Mouse (Mus musculus): ENCODE results near the gene Sync.

The Sync gene

DNA sequence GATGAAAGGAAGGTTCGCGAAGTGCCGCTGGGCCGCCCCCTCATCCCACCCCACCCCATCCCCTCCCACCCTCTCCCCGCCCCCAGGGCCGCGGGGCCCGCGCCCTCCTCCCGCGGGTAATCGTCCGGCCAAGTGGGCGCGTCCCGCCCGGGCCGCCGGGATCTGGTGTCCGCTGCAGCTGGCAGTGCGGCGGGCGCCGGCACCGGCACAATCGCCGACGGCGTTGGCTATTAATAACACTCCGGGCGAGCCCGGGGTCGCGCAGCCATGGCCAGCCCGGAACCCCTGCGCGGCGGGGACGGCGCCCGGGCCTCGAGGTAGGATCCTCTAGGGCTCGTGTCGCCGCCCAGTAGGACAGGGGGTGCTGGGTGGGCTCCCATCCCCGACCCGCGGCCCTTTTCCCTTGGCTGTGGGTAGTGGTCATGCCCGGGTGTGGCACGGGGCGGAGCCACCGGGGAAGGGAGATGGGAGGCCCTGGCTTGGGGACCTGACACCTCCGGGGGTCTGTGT, at the start of gene Sync:
TSS of gene Sync (plus strand) at position 146 of the 510 bp plus-strand sequence.
- DNase-seq (ENCODE audit: low read depth, low spot score): no peak

DNA sequence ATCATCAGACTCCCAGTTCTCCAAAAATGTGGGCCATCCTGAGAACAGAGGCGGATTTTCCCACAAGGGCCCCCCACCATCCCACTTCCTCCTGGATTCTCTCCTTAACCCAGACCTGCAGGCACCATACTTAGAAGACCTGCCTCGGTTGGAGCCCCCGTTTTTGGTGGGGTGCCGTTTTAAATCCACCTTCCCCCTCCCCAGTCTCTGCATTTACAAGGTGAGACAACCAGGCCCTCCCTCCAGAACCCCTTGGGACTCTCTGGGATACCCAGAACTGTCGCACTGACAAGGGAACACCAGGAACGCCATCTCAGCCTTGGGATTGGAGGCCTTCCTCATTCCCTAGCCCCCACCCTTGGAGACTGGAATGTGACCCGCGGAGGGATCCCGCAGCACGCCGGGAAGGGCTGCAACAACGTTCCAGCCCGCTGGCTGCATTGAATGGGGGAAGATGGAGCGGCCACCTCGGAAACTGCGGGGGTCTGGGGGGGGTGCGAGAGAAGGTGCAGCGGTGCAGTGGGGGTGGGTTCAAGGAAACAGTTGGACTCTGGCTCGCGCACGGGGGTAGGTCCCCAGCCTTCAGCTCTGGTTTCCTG, 49.5 kb upstream of the Sync start:
- DNase-seq (ENCODE audit: low read depth, low spot score): no peak

DNA sequence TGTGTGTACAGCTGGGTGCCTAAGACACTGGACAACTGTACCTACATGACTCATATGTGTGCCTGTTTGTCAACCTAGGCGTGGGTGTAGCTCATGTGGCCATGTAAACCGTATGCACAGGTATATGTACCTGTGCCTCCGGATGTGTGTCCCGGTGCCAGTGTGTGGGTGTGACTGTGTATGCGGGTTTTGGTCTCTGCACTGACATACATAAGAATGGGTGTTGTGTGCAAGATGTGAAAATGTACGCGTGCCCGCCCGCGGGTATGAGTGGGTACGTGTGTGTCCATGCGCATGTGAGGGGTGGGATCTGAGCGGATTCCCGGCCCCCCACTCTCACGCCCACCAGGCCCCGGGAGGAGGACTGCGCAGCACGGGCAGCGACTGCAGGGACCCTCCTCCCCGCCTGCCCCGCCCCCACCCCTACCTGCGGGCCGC, 48.8 kb upstream of the Sync start:
- no peak for DNase-seq (ENCODE audit: low read depth, low spot score)

DNA sequence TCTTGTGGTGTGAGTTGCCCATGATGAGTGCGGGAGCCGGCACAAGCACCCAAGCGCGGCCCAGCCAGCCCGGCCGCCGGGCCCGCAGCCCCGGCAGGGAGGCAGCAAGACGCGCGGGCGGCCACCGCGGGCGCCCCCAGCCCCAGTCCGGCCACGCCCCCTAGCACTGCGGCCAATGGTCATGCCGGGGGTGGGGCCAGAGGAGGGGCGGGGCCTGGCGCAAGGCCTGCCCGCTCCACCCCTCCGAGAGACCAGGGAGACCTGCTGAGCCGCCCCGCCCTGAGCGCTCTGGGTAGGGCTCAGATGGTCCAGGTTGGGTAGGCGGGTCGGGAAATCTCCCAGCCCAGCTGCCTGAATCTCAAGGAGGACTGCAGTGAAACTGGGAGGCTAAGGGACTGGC, 48.3 kb upstream of the Sync start:
- DNase-seq (ENCODE audit: low read depth, low spot score): peak; percentile 76

DNA sequence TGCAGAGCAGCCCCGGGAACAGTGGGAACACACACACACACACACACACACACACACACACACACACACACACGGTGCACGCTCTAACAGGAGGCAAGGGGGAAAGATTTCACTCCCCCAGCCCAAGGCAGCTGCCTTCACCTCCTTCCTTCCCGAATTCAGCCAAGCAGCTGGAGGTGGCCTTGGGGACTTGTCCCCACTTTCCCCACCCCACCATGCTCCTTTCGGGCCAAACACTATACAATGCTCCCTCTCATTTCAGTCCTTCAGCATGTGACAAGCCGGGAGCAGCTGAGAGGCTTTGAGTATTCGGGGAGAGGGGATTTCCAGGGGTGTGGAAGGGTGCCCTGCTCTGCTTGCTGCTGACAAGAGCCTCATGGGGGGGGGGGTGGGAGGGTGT, 45.5 kb upstream of the Sync start:
- no peak for DNase-seq (ENCODE audit: low read depth, low spot score)

DNA sequence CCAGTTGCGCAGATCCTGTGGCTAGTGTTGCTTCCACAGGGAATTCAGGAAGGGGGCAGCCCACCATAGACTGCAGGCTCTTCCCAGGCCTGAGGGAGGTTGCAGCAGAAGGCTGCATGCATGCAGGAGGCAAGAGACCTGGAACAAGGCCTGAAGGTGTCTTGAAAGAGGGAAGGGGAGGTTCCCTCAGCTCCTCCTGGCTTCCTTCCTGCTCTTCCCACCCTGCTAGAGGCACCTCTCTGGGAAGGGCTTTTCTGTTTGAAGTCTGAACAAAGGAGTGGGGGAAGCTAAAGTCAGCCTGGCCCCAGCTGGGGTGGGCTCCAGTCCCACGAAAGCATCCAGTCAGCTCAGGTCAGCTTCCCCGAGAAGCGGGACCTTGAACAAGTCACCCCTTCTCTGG, 45.1 kb upstream of the Sync start:
- DNase-seq (ENCODE audit: low read depth, low spot score): no peak

DNA sequence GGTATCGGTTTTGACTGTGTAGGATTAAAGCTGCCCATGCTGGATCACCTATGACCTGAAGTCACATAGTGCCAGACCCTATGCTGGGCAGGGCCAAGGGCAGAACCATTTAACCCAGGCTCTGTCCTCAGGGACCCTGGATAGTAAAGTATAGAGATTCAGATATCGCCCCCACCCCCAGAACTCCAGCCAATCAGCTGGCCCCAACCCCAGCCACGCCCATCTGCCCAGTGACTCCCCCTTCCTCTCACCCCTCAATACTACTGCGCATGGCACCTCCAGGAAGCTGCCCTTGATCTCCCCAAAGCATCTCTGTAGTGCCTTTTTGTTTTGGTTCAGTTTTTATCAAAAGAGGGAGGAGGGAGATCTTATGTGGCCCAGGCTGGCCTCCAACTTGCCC, 44.7 kb upstream of the Sync start:
- DNase-seq (ENCODE audit: low read depth, low spot score): no peak

DNA sequence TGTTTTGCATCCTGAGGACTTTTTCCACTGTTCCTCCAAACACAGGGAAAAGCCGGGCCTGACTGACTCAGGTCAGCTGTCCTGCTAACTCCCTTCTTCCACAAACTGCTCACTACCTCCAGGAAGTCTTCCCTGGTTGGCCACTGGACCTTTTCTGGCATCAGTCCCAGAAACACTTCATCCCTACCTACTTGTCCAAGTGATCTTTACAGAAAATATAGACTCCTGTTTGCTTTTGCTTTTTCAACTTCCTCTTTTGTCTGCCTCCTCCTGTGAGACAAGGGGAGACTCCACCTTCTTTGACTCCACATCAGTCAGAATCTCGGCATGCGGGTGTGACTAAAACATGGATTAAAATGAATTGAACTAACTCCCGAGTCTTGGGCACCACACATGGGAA, 42.6 kb upstream of the Sync start:
- DNase-seq (ENCODE audit: low read depth, low spot score): no peak

DNA sequence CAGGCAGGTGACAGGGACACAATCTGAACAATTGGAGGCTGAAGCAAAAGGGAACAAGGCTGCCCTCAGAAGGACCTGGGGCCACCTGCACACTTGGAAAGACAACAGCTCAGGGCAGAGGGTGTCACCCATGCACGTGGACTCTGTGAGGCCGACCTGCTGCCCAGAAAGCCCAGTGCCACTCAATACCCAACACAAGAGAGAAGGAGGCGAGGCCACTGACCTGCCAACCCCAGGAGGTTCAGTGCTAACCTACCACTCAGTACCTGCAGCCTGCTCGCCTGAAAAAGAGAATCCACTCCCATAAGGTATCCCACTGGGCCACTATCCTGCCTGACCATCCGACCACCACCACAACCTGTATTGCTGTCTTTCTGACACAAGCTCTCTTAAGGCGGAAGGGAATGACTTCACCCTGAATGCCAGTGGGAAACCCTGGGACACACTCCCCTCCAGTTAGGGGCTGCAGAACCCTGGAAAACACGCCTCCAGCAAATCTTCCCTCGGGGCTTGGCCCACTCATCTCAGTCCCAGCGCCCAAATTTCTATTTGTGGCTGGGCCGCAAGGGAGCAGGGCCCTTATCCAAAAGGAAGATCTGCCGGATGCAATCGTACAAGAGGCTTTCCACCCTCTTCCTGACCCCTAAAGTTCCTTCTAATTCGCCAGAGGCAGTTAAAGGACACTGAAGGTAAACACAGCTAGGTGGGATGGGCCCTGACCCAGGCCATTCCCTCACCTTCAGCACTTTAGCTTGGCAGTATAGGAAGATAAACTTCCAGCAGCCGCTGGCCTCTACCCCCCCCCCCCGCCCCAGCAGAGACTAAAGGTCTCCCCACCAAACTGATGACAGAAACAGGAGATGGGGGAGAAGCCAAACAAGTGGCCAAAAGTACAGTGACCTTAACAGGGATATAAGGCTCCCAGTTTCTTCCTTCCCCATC, 40.8 kb upstream of the Sync start:
- no peak for DNase-seq (ENCODE audit: low read depth, low spot score)

DNA sequence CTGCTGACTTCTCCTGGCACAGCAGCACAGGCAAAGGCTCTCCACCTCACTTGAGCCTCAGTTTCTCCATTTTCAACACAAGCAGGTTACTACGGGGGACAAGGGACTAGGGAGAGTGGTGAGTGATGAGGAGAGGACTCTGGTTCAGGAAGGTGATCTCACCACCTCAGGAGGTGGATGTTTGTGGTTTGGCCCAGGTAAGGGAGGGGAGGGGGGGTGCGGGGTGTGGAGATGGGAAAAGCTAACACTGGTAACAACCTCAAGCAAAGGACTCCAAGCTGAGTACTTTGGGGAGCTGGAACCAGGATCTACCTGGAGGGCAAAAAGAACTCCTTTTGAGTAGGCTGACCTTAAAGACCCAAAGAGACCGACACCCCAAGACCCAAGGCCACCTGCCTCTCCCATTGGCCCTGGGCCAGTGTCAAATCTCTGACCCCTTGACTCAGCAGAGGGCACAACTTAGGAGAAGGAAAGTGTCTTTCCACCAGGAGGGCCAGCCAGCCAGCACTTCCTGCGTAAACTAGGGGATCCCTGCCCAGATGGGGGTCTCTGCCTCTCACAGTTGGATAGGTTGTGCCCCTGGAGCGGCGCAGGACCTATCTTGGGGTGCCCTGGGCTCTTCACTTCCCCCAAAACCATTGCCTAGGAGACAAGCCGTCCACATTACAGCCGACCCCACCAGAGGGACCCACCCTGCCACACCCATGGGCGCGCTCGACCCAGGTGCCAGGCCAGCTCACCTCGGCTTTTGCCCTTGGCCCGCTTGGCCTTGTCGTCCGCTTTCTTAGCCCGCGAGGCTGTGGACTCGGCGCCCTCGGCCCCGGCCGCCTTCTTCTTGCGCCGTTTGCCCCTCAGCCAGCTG, 39.8 kb upstream of the Sync start:
- DNase-seq (ENCODE audit: low read depth, low spot score): no peak

DNA sequence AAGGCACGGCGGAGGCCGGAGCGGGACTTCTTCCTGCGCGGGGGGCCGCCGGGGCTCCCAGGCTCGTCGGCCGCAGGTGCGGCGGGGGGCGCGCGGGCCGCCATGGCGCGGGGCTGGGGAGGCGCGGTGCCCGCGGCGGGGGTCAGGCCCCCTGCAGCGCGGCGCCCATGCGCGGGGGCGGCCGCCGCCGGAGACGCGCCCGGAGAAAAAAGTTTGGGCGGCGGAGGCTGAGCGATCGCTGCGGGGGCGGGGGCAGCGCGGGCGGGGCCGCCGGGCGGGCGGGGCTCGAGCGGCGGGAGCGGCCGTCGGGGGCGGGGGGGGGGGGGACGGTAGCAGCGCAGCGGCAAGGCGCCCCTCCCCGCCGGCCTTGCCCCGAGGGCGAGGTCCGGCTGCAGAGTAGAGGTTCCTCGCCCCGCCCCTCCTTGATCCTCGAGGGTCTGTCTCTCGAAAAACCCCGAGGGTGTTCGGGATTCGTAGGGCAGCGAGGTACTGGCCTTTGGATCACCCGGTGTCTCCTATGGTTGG, 39.1 kb upstream of the Sync start:
- DNase-seq (ENCODE audit: low read depth, low spot score): no peak

DNA sequence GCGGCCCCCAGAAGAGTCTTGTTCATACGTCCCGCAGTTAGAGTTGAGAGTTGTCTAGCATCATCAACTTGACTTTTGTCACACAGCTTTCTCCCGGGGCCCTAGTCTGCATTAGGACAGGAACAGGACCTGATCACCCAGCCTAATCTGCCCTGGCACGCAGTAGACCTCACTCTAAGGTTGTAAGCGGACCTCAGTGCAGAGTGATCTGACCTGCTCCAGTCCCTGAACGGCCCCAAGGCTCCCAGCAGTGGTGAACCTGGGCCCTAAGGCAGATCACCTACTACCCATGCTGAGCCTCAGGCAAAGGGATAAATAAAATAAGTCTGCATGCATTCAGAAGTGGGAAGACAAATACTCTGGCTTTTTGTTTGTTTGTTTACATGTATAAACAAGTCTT, 38.1 kb upstream of the Sync start:
- DNase-seq (ENCODE audit: low read depth, low spot score): no peak

DNA sequence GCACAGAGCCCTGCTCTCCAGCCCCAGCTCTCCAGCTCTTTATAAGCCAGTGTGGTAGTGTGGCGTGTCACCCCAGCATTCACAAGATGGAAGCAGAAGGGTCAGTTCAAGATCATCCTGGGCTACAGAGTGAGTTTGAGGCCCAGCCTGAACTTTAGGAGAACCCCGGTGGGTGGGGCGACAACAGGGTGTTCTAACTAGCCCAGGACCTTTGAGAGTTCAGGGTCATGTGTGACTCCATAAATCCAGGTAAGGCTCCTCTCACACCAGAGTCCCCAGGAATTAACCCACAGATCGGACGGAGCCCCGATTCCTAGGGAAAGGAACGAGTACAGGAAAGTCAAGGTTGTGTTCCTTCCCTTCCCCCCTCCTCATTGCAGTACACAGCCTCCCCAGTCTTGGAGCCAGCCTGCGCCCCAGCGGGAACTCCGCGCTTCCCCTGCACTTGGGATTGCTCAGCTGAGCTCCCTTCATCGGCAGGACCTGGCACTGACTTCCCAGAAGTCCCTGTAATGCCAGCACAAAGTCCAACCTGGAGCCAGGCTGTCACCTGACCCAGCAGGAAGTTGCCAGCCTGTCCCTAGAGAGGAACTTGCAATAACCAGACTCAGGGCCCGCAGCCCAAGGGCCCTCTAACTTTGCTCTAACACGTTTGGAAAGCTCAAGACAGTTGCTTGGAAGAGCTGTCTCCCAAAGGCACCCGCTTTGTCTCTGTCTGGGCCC, 36.5 kb upstream of the Sync start:
- no peak for DNase-seq (ENCODE audit: low read depth, low spot score)

DNA sequence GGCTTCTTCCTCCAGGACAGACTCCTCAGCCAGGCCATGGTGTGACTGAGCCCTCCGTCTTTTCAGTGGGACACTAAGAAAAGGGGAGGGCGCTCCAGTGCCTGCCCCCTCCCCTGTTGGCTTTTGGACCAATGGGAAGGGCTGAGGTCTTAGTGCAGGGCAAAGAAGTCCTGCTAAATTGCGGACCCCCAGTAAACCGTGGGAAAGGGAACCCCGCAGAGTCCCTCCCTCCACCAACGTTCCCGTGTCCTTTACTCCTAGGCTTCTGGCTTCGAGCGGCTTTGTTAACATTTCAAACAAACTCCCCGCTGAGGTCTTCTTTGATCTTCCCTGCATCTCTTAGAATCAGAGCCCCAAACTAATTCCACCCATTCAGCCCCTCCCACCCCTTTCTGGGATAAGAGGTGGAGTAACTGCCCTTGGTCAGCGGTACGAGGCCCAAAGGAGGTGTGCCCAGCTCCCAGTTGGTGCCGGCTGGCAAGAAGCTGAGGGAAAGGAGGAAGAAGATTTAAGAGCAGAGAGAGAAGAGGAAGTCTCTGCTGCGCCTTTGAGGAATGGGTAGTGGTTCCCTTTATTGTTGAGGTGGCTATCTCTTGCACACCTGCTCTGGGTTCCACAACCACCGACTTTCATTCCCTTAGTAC, 35.8 kb upstream of the Sync start:
- DNase-seq (ENCODE audit: low read depth, low spot score): no peak

DNA sequence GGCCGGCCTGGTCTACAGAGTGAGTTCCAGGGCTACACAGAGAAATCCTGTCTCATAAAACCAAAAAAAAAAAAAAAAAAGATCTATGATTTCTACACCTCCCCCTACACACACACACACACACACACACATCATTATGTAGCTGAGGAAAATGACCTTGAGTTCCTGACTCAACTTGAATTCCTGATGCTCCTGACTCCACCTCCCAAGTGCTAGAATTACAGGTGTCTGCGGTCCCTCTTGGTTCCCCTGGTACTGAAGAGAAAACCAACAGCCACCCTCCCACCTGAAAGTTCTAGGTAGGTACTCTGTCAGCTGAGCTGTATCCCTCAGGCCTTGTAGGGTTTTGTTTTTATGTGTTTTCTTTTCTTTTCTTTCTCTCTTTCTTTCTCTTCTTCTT, 34.9 kb upstream of the Sync start:
- DNase-seq (ENCODE audit: low read depth, low spot score): no peak

DNA sequence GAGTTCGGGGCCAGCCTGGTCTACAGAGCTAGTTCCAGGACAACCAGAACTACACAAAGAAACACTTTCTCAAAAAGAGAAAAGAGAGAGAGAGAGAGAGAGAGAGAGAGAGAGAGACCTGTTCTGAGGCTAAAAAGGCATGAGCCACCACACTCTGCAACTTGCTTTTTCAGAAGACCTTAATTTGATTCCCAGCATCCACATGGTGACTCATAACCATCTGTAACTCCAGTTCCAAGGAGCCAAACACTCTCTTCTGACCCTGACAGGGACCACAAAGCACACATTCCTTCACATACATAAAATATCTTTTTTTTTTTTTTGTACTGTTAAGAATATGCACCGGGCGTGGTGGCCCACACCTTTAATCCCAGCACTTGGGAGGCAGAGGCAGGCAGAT, 32.8 kb upstream of the Sync start:
- no peak for DNase-seq (ENCODE audit: low read depth, low spot score)

DNA sequence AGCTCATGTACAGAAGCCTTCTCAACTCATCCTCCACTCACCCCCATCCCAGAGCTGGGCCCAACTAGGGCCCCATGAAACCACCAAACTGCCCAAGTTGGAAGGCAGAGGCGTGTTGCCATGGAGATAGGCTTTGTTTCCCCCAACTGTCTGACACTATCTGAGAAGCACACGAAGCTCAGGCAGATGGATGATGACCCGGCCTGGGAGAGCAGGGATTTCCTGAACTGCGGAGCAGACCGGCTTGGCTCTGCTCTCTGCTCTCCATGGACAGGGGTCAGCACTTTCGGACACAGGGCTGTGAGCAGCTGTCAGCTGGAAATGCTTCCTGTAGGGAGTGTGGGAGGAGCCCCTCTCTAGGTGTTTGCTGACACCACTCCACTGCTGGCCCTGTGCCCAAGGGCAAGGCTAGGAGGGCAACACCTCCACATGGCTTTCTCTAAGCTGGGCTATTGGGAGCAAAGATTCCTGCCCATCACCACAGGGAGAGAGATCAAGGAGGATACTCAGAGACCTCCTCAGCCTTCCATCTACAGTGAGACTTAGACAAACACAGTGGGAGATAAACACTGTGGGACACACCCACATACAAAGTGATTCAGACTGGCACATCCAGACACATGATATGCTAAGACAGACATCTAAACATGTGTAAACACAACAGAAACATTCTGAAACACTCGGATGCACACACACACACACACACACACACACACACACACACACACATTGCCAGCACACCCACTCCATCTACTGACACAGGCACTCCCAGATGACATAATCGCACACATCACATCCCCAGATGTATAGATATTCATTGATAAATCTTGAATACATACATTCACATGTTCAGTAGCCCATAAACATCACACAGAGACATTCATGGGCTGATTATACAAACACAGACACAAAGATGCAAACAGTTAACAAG, 30.7 kb upstream of the Sync start:
- DNase-seq (ENCODE audit: low read depth, low spot score): no peak

DNA sequence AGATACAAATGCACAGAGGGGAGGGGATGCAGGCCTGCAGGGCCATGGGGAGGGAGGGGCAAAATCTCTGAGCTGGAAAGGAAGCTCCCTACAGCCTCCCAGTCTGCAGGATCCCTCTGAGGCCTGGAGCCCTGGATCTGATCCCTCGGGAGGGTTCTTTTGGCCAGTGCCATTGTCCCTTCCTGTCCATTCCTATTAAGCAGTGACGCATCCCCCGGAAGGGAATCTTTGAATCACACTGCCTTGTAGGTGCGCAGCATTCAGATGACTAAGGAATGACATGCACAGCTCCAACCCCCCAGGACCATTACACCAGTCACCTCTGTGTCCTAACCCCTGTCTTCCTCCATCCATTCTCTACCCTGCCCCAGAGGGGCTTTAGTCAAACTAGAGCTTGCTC, 28.3 kb upstream of the Sync start:
- DNase-seq (ENCODE audit: low read depth, low spot score): no peak

DNA sequence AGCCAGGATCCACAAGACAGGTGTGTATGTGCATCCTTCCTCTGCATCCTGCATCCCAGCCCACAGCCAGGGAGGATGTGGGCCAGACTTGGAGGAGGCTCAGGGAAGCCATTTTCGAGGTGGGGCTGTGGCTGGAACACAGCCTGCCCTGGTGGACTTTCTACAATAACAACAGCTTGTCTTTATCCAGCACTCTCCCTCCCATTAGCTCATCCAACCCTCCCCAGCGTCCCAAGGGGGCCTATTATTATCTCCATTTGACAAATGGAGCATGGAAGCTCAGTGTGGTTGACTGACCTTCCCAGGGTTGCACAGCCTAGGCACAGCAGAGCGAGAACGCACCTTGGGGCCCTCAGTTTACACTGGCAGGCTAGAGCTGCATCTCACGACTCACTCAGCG, 26.7 kb upstream of the Sync start:
- DNase-seq (ENCODE audit: low read depth, low spot score): no peak

DNA sequence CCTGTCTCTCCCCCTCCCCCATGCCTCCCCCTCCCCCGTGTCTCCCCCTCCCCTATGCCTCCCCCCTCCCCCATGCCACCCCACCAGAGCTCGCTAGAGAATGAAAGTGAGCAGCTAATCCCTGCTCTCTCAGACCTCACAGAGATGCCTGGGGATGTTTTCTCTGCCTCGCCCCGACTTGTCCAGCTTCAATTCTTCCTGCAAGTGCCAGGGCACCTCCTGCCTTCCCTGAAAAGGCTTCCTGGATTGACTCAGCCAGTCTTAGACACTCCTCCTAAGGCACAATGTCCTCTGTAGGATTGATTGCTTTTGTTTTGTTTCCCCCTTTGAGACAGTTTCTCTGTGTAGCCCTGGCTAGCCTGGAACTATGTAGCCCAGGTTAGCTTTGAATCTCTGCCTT, 26.2 kb upstream of the Sync start, which contains the start of gene C77080:
TSS of gene C77080 (minus strand) at position 209 of the 400 bp plus-strand sequence.
- no peak for DNase-seq (ENCODE audit: low read depth, low spot score)
